Mouse (Mus musculus): ENCODE measurements at regions not wholly inside any gene's neighbourhood (a gene's known extent, or its start where the extent isn't known, plus 50 kb on each side); places are given as distances from the start of the nearest gene placed in this dataset.

DNA sequence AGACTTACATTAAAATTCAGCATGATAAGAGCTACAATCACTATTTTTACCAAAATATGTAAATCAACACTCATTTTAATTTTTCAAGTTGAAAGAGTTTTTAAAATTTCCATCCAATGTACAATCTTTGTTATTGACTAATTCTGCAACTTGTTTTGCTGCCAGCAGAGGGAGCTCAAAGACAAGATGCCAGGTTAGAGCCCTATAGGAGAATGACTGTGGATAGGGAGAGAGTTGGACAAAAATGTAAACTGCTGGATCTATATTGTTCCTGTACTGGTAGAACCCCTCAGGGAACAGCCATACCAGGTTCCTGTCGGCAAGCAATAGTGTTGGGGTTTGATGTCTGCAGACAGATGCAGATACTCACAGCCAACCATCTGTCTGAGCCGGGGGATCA is 288.8 kb upstream of the 4930550L24Rik start:
- intact Hi-C loops (cut with DNase I) = loop anchor here (10.0 kb wide), 1 partner anchor 1404 kb away; no protein-coding TSS in a partner anchor
- peak; percentile 1 to 34 for DNase-seq
